Mouse (Mus musculus): ENCODE data around the gene Rab8a.
"Not testable (repeated sequence)": the region's sequence is repeated elsewhere in the genome, so short reads cannot be mapped to it uniquely, and the experiment has no call there.

Gene Rab8a

GRCm38 (mm10) chr8:72160707-72161697 lies at the start of gene Rab8a:
Rab8a (plus strand) TSS chr8:72161200.
- DNase-seq = peak; percentile 100

GRCm38 (mm10) chr8:72112486-72112885 lies 48.5 kb upstream of the Rab8a start:
- no peak for DNase-seq

- no peak for DNase-seq
These were observed 45.8 kb upstream of the Rab8a start for GRCm38 (mm10) chr8:72115202-72115601.

- no peak for DNase-seq
These were observed 42.4 kb upstream of the Rab8a start for GRCm38 (mm10) chr8:72118616-72119015.

- not testable (repeated sequence) for DNase-seq
These were observed 39.5 kb upstream of the Rab8a start for GRCm38 (mm10) chr8:72121486-72121885.

GRCm38 (mm10) chr8:72121997-72122396 lies 39.0 kb upstream of the Rab8a start:
- DNase-seq = no peak

GRCm38 (mm10) chr8:72127834-72128233 lies 33.2 kb upstream of the Rab8a start:
- DNase-seq = no peak

- DNase-seq = no peak
These were observed 29.7 kb upstream of the Rab8a start for GRCm38 (mm10) chr8:72131251-72131650.

- DNase-seq = no peak
These were observed 29.1 kb upstream of the Rab8a start for GRCm38 (mm10) chr8:72131901-72132300.

GRCm38 (mm10) chr8:72132417-72132816 lies 28.6 kb upstream of the Rab8a start:
- no peak for DNase-seq

- no peak for DNase-seq
These were observed 28.1 kb upstream of the Rab8a start for GRCm38 (mm10) chr8:72132891-72133290.

GRCm38 (mm10) chr8:72133507-72133906 lies 27.5 kb upstream of the Rab8a start:
- DNase-seq = no peak

- peak; percentile 65 for DNase-seq
These were observed 26.1 kb upstream of the Rab8a start, which contains the start of gene Tpm4 for GRCm38 (mm10) chr8:72134756-72135445. Tpm4 (plus strand) TSS chr8:72134975.

- DNase-seq = peak; percentile 25
These were observed 25.3 kb upstream of the Rab8a start for GRCm38 (mm10) chr8:72135446-72136301.

- peak; percentile 40 for DNase-seq
These were observed 24.6 kb upstream of the Rab8a start for GRCm38 (mm10) chr8:72136302-72136978.

GRCm38 (mm10) chr8:72137431-72137830 lies 23.6 kb upstream of the Rab8a start:
- no peak for DNase-seq

- no peak for DNase-seq
These were observed 22.5 kb upstream of the Rab8a start for GRCm38 (mm10) chr8:72138456-72138855.

GRCm38 (mm10) chr8:72143256-72143824 lies 17.7 kb upstream of the Rab8a start:
- no peak for DNase-seq

- no peak for DNase-seq
These were observed 16.5 kb upstream of the Rab8a start for GRCm38 (mm10) chr8:72144345-72144975.

- no peak for DNase-seq
These were observed 15.5 kb upstream of the Rab8a start for GRCm38 (mm10) chr8:72145511-72145910.

- DNase-seq = no peak
These were observed 14.9 kb upstream of the Rab8a start for GRCm38 (mm10) chr8:72146056-72146455.

All from cerebellum, adult 8-10 months (tissue).